Mouse (Mus musculus): ENCODE measurements around the gene Ptn. TPM values are rescaled to one million over a fixed set of nuclear protein-coding genes. Genes with fewer than 3 reads are reported as not detected.

Gene Ptn
- polyA plus RNA-seq, 1 experiment = not detected

- TF ChIP-seq GATA1 (IDR thresholded peaks at IDR 0.05; ENCODE audit: low read length) = no peak
- Histone ChIP-seq H3K9me3 (ENCODE audit: control insufficient read depth, low read length) (peaks cover 2% of the 10 kb centered on the region; the same call in 1 of the 2 replicates), H3K36me3 (ENCODE audit: control insufficient read depth) (no peaks in the 10 kb centered on the region), H3K4me3 (replicated peaks) (no peak overlapping the region), H3K4me1 (ENCODE audit: control insufficient read depth) (no peaks in the 10 kb centered on the region), H3K27me3 (ENCODE audit: control insufficient read depth) (no peaks in the 10 kb centered on the region)
These were observed 31.7 kb upstream of the Ptn start for GRCm38 (mm10) chr6:36841701-36842100.

DNA sequence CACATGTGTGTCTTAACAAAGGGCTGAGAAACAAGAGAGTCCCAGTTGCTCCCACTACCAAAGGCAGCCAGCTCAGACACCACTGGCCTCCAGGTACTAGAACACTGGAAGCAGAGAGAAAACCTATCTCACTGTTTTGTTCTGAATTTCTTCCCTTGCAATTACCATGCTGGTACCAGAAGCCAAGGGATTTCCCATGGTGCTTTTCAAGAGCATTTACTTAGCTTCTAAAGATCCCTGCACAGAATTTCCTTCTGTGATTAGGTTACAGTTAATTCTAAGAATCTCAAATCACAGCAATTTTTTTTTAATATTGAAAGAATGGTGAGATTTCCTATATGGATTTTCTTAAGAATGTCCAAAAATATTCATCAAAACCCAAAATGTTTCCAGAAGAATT is 31.2 kb upstream of the Ptn start:
- Histone ChIP-seq H3K4me1 (ENCODE audit: control insufficient read depth) (no peaks in the 10 kb centered on the region), H3K27me3 (ENCODE audit: control insufficient read depth) (no peaks in the 10 kb centered on the region), H3K4me3 (replicated peaks) (no peak overlapping the region), H3K36me3 (ENCODE audit: control insufficient read depth) (no peaks in the 10 kb centered on the region), H3K9me3 (ENCODE audit: control insufficient read depth, low read length) (no peaks in the 10 kb centered on the region)
- no peak for TF ChIP-seq TAL1 (IDR thresholded peaks at IDR 0.05; ENCODE audit: low read length)
- no peak for TF ChIP-seq GATA1 (IDR thresholded peaks at IDR 0.05; ENCODE audit: low read length)

DNA sequence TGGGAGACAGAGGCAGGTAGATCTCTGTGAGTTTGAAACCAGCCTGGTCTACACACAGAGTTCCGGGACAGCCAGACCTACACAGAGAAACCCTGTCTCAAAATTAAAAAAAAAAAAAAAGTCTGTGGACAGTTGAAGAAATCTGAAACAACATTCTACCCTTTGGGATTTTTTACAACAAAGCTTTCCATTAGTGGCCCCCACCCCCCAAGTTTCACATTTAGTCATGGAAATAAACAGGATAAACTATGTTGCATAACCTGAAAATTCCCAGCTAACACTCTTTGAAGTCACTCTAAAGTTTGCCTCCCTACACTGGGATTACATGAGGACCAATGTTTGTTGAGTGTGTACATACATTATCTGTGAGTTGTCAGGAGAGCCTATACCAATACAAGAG is 28.7 kb upstream of the Ptn start:
- Histone ChIP-seq H3K9me3 (ENCODE audit: control insufficient read depth, low read length) (no peaks in the 10 kb centered on the region), H3K4me3 (replicated peaks) (no peak overlapping the region), H3K4me1 (ENCODE audit: control insufficient read depth) (no peaks in the 10 kb centered on the region), H3K27me3 (ENCODE audit: control insufficient read depth) (no peaks in the 10 kb centered on the region), H3K36me3 (ENCODE audit: control insufficient read depth) (no peaks in the 10 kb centered on the region)
- TF ChIP-seq TAL1 (IDR thresholded peaks at IDR 0.05; ENCODE audit: low read length) (no peak), GATA1 (IDR thresholded peaks at IDR 0.05; ENCODE audit: low read length) (no peak)

GRCm38 (mm10) chr6:36835351-36835750 is 25.3 kb upstream of the Ptn start:
- no peaks in the 10 kb centered on the region for H3K9me3 ChIP-seq (ENCODE audit: control insufficient read depth, low read length)
- H3K27me3 ChIP-seq (ENCODE audit: control insufficient read depth) = no peaks in the 10 kb centered on the region
- H3K4me1 ChIP-seq (ENCODE audit: control insufficient read depth) = no peaks in the 10 kb centered on the region
- TF ChIP-seq TAL1 (IDR thresholded peaks at IDR 0.05; ENCODE audit: low read length) = no peak
- H3K36me3 ChIP-seq (ENCODE audit: control insufficient read depth) = no peaks in the 10 kb centered on the region
- no peak overlapping the region for H3K4me3 ChIP-seq (replicated peaks)

DNA sequence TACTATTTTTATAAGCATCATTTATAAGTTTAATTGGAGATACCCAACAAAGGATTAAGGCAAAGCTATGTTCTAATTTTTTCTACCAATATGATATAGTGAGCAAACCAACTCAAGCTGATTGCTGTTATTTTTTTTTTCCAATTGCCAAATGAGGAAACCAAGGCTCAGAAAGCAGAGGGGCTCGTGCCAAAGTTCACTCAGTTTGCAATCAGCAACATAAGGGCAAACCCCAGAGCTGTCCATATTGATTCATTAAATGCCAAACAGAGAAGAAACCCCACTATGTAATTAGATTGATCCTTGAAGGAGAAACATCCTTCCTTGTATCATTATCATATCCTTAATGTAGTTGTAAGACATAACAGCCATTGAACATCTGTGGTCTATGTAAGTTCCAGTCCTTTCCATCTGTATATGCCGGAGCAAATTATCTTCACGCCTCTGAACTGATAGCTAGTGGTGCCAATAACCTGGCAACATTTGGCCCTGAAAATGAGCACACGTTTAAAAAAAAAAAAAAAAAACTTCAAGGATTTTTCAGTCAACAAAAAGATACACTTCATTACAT is 24.8 kb upstream of the Ptn start:
- no peak overlapping the region for H3K4me3 ChIP-seq (replicated peaks)
- no peak for TF ChIP-seq GATA1 (IDR thresholded peaks at IDR 0.05; ENCODE audit: low read length)
- TF ChIP-seq TAL1 (IDR thresholded peaks at IDR 0.05; ENCODE audit: low read length) = no peak
- H3K9me3 ChIP-seq (ENCODE audit: control insufficient read depth, low read length) = no peaks in the 10 kb centered on the region
- no peaks in the 10 kb centered on the region for H3K27me3 ChIP-seq (ENCODE audit: control insufficient read depth)
- no peaks in the 10 kb centered on the region for H3K36me3 ChIP-seq (ENCODE audit: control insufficient read depth)
- no peaks in the 10 kb centered on the region for H3K4me1 ChIP-seq (ENCODE audit: control insufficient read depth)

DNA sequence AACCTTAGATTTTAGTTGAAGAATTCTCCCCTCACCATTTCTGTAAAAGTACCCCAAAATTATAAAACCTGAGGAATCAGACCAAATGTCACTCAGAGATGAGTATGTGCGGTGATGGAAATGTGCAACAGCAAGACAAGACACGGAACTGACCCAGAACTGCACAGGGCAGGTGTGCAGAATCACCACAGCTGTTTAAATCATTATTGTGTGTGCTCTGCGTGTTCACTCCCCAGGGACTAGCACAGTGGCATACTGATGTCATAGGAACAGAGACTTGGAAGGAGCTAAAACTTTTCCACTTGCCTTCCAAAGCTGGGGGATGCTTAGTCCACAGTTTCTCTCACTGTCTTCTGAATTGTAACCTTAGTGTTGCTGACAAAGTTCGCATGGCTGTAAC is 22.7 kb upstream of the Ptn start:
- Histone ChIP-seq H3K27me3 (ENCODE audit: control insufficient read depth) (no peaks in the 10 kb centered on the region), H3K9me3 (ENCODE audit: control insufficient read depth, low read length) (no peaks in the 10 kb centered on the region; the same call in 1 of the 2 replicates), H3K4me1 (ENCODE audit: control insufficient read depth) (no peaks in the 10 kb centered on the region), H3K4me3 (replicated peaks) (no peak overlapping the region), H3K36me3 (ENCODE audit: control insufficient read depth) (no peaks in the 10 kb centered on the region)
- TF ChIP-seq TAL1 (IDR thresholded peaks at IDR 0.05; ENCODE audit: low read length) (no peak), GATA1 (IDR thresholded peaks at IDR 0.05; ENCODE audit: low read length) (no peak)

DNA sequence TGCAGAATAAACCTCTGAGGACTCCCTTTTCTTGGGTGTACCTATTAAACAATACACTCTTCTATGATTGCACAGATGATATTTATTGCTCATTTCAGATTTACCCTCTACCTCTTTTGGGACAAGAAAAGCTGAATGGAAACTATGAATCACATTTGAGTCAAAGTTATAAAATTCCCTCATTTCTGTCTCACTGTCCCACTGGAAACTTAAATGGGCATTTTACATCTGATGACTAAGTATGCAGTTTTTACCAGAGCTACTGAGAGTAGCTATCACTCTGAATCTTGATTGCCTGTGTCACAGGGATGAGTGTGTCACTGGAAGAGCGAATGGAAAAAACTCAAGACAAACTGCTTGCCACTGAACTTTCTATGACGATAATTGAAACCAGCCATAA is 22.2 kb upstream of the Ptn start:
- Histone ChIP-seq H3K36me3 (ENCODE audit: control insufficient read depth) (no peaks in the 10 kb centered on the region), H3K4me3 (replicated peaks) (no peak overlapping the region), H3K4me1 (ENCODE audit: control insufficient read depth) (no peaks in the 10 kb centered on the region), H3K9me3 (ENCODE audit: control insufficient read depth, low read length) (no peaks in the 10 kb centered on the region; the same call in 1 of the 2 replicates), H3K27me3 (ENCODE audit: control insufficient read depth) (no peaks in the 10 kb centered on the region)
- TF ChIP-seq GATA1 (IDR thresholded peaks at IDR 0.05; ENCODE audit: low read length) (no peak), TAL1 (IDR thresholded peaks at IDR 0.05; ENCODE audit: low read length) (no peak)

GRCm38 (mm10) chr6:36830371-36830925 is 20.4 kb upstream of the Ptn start:
- Histone ChIP-seq H3K4me1 (ENCODE audit: control insufficient read depth) (no peaks in the 10 kb centered on the region), H3K27me3 (ENCODE audit: control insufficient read depth) (no peaks in the 10 kb centered on the region), H3K9me3 (ENCODE audit: control insufficient read depth, low read length) (no peaks in the 10 kb centered on the region; the same call in 1 of the 2 replicates), H3K36me3 (ENCODE audit: control insufficient read depth) (no peaks in the 10 kb centered on the region), H3K4me3 (replicated peaks) (no peak overlapping the region)
- TF ChIP-seq GATA1 (IDR thresholded peaks at IDR 0.05; ENCODE audit: low read length) (no peak), TAL1 (IDR thresholded peaks at IDR 0.05; ENCODE audit: low read length) (no peak)

GRCm38 (mm10) chr6:36819784-36820050 is 9.7 kb upstream of the Ptn start:
- Histone ChIP-seq H3K27me3 (ENCODE audit: control insufficient read depth) (no peaks in the 10 kb centered on the region), H3K9me3 (ENCODE audit: control insufficient read depth, low read length) (no peaks in the 10 kb centered on the region), H3K4me3 (replicated peaks) (no peak overlapping the region), H3K36me3 (ENCODE audit: control insufficient read depth) (no peaks in the 10 kb centered on the region), H3K4me1 (ENCODE audit: control insufficient read depth) (no peaks in the 10 kb centered on the region)
- TF ChIP-seq GATA1 (IDR thresholded peaks at IDR 0.05; ENCODE audit: low read length) (no peak), TAL1 (IDR thresholded peaks at IDR 0.05; ENCODE audit: low read length) (no peak)

Data from erythroblast, embryonic 14.5 days (primary cell).